Mouse (Mus musculus) heart, postnatal 36 days (tissue): ENCODE measurements at regions not wholly inside any gene's neighbourhood (a gene's known extent, or its start where the extent isn't known, plus 50 kb on each side); places are given as distances from the start of the nearest gene placed in this dataset.

ENCODE experiments used
- DNase-seq, 2 experiments: peaks; one replicate each; pipeline ENCODE4 v3.0.0; 2021 to 2022
- intact Hi-C: fragments of 180-260 bp; cut with DNase I; formaldehyde crosslinking; loops from one replicate; pipeline ENCODE4 v1.15.1; 2025

DNA sequence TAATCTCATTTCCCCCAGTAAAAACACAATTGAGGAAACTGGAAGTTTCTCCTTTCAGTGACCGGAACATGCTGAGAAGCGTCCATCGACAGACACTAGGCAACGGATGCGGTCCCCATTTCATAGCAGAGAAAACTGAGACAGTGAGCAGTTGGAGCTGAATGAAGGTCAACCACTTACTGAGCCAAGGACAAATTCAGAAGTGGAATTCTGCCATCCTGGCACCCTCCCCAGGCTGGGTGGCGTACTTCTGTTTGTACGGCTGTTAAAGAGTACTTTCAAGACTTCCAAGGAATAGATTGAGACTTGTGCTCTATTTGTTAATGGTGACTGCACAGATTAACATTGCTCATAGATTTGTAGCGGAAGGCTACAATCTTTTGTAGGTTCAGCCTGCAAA lies 54.2 kb upstream of the Bhlhe40 start:
- intact Hi-C loops = no loop called here
- peak; percentile 31 to 42 for DNase-seq

DNA sequence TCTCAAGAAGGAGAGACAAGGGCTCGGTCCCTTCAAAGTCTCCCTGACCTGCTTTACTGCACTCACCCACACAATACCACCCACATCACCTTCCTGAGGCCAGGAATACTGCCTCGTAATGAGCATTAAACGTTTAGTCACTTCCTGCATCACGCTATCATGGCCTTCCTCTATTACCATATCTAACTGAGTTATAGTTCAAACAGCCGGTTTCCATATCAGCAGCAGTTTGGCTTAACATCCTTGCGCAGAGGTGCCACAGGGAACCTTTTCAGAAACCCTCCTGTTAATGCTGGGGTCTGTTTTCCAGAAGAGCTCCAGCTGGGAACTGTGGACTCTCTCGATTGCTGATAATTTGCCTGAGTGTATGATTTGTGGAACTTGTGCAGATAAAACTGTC lies 52.1 kb upstream of the Bhlhe40 start:
- intact Hi-C loops = no loop called here
- DNase-seq = no peak
